Mouse (Mus musculus) regulatory T cell (primary cell): Measurements from ENCODE around the gene Sult2b1.

Source experiments
- in situ Hi-C: fragments of 300-600 bp; cut with MboI, MseI; formaldehyde crosslinking; loops from one replicate; pipeline ENCODE4 v1.15.1; 2025; ENCODE audit warnings: high pct_unique_total_duplicates

Sult2b1 gene

GRCm38 (mm10) chr7:45784524-45785372 lies at the start of gene Sult2b1:
TSS of gene Sult2b1 (minus strand) at chr7:45784669.
- in situ Hi-C loops, result no loop called here

GRCm38 (mm10) chr7:45833924-45834323 lies 49.5 kb upstream of the Sult2b1 start:
- in situ Hi-C loops, result no loop called here

- in situ Hi-C loops, result no loop called here
Observed at GRCm38 (mm10) chr7:45833148-45833790, 48.8 kb upstream of the Sult2b1 start.

DNA sequence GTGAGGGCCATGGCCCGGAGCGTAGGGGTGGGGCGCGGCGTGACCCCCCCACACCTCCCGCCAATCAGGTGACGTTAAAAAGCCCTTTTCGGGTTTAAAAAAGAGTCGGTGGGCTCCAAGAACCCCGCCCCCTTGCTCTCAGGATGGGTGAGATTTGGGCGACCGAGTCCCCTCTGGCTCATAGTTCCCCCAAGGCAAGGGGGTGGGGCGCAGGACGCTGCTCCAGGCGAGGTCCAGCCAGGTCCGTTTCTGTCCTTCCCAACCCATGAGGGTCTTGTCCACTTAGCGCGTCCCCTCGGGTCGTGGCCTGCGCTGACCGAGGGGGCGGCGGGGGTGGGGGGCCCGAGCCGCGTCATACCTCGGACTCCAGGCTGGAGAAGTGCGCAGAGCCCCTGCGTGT lies 48.0 kb upstream of the Sult2b1 start:
- in situ Hi-C loops, result no loop called here

DNA sequence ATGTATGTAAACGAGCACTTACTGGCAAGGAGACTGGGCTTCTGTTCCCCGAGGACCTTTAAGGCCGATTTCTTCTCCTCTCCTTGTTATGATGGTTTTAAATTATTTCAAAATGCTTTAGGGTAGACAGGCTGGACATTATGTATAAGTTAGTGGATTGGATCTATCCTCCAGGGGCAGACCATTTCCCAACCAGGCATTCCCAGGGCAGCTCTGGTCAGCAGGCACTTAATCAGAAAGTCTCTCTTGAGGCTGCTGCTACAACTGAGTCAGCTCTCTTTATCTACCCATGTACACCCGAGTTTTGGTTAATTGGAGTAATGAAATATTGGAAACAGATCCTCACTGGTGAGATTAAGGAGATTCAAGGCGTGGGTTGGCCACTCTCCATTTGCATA lies 46.7 kb upstream of the Sult2b1 start:
- in situ Hi-C loops, result no loop called here

DNA sequence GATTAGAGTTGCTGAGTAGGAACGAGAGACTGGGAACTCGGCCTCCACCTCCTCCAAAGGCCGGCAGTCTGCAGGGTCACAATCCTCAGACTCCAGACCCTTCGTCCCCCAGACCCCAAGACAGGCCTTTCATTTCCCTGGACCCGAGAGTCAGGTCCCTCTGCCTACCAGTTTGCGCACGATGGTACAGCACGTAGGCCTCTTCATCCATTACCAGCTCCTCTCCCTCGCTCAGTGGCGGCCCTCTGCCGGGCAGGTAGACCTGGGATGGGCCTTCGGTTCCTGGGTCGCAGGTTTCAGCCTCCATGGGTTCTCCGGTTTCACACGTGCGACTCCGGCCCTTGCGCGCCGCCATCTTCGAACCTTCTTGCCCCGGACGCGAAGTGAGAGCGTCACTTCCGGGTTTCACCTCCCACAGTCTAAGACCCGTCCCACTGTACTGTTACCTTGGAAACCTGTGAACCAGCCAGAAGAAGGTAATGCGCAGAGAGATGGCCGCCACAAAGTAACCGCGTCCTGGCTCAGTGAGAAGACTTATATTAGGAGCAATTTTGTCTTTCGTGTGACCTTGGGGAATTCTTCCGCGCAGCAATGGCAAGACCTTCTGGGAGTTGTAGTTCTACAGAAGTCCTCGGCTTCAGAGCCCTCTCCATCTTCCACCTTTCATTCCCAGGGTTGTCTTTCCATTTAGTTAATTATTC lies 46.1 kb upstream of the Sult2b1 start, which contains the start of gene Grwd1:
TSS of gene Grwd1 (minus strand) at position 518 of the 701 bp plus-strand sequence.
- in situ Hi-C loops, result no loop called here

GRCm38 (mm10) chr7:45826631-45827030 lies 42.2 kb upstream of the Sult2b1 start:
- in situ Hi-C loops, result no loop called here

DNA sequence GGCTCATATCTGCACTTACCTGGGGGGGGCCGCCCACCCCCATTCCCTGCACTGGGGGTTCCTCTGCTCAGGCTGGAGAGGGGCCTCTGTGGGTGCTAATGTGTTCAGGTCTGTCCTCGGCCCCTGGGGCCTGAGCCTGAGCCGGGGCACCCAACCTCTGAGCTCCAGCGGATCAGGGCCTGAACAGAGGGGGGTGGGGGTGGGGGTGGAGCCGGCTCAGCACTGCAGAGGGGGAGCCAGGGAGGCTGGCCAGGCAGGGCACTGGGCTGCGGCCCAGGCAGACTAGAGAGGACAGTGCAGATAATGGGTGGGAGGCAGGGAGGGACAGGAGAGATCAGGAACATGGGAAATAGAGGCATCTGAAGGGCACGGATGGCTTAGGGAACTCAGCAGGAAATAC lies 40.1 kb upstream of the Sult2b1 start, which contains the start of gene Kcnj14:
TSS of gene Kcnj14 (minus strand) at position 185 of the 400 bp plus-strand sequence.
- in situ Hi-C loops, result no loop called here

DNA sequence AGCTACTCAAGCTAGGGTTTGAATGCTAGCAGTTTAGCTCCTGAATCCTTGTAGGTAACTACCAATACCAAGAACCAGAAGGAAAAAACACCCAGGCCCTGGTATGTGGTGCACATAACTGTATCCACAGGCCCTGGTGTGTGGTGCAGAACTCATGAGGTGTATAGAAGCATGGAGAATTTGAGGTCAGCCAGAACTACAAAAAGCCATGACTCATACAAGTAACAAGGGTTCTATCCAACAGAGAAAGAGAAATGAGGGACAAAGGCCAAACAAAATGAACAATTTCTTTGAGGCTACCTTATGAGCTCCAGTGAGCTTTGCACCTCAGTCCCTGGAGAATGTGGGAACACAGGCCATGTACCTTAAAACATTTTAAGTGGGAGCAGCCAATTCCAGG lies 36.4 kb upstream of the Sult2b1 start:
- in situ Hi-C loops, result no loop called here

- in situ Hi-C loops, result loop anchor here (10.0 kb wide), 1 partner anchor 385 kb away; the partner anchor contains the start of genes Gys1 and Ruvbl2
Observed at GRCm38 (mm10) chr7:45819843-45820242, 35.4 kb upstream of the Sult2b1 start.

GRCm38 (mm10) chr7:45815984-45816351 lies 31.5 kb upstream of the Sult2b1 start:
- in situ Hi-C loops, result loop anchor here (10.0 kb wide), 1 partner anchor 381 kb away; the partner anchor contains the start of genes Gys1 and Ruvbl2

- in situ Hi-C loops, result loop anchor here (10.0 kb wide), 1 partner anchor 381 kb away; the partner anchor contains the start of genes Gys1 and Ruvbl2
Observed at GRCm38 (mm10) chr7:45815323-45815983, 31.0 kb upstream of the Sult2b1 start.

DNA sequence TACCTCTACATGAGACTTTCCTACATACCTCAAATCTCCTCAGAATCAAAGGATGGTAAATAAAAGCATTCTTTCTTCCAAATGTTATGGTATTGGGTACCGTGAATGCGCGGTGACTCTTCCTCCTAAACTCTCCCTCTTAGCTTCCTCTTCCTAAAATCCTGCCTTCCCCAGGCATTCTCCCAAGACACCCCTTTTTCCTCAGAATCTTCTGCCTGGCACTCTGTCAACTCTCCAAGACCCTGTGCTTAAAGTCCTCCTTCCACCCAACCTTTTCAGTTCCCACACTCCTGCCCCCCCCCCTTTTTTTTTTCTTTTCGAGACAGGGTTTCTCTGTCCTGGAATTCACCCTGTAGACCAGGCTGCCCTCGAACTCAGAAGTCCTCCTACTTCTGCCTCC lies 30.4 kb upstream of the Sult2b1 start:
- in situ Hi-C loops, result loop anchor here (10.0 kb wide), 1 partner anchor 380 kb away; the partner anchor contains the start of genes Gys1 and Ruvbl2

DNA sequence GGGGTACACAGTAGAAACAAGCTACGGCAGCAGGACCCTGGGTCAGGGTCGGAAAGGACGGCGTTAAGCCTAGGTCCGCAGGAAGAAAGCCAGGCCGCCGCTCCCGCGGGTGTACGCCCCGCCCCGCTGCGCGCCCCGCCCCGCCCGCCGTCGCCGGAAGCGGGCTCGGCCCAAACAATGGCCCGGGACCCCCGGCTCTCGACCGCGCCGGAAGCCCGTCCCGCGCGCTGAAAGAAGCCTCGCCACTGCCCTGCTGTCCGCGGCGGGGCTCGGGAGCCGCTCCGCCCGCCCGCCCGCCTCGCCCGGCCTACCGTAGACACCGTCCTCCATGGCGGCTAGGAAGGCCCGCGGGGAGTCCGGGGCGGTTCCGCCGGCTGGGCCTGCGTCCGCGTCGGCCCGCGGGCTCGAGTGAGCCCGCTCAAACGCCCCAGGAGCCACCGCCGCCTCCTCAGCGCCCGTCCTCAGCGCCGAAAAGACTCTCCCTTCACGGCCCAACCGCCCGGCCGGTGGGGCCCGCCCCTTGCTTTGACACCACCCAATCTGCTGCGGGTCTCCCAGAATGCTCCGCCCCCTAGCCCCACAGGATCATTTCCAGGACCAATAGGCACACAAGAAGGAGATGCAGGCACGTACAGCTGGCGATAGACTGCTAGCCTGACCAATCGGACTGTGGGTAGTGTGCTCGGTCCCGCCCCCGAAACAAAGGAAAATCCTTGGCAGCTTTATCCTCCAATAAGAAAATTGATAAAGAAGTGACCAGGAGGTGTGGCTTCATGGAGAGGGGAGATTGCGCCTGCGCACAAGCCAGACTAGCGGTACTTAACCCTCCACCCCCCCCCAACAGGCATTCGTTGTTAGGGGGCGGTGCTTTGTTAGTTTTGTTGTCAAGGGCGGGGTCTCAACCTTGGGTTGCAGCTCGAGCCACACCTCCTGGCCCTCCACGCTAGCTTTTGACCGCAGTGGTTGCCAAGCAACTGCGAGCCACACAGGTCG lies 29.6 kb upstream of the Sult2b1 start, which contains the start of gene Cyth2:
TSS of gene Cyth2 (minus strand) at position 795 of the 993 bp plus-strand sequence.
- in situ Hi-C loops, result loop anchor here (10.0 kb wide), 1 partner anchor 379 kb away; the partner anchor contains the start of genes Gys1 and Ruvbl2

DNA sequence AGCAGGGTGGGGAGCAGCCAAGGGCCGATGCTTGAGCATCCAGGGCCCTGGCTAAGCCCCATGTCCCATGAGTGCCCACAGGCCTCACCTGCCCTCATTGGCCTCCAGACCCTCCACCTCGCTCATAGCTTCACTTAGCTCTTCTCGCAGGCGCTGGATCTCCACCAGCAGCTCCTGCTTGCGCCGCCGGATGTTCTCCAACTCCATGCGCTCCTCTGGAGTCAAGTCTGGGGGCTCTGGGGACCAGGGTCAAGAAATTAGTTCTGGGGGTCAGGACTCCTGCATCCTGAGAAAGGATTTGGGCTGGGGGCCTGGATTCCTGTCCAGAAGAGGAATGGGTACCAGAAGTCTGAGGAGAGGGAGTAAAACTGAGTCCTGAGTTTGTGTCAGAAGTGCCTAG lies 28.5 kb upstream of the Sult2b1 start:
- in situ Hi-C loops, result loop anchor here (10.0 kb wide), 1 partner anchor 378 kb away; the partner anchor contains the start of genes Gys1 and Ruvbl2

DNA sequence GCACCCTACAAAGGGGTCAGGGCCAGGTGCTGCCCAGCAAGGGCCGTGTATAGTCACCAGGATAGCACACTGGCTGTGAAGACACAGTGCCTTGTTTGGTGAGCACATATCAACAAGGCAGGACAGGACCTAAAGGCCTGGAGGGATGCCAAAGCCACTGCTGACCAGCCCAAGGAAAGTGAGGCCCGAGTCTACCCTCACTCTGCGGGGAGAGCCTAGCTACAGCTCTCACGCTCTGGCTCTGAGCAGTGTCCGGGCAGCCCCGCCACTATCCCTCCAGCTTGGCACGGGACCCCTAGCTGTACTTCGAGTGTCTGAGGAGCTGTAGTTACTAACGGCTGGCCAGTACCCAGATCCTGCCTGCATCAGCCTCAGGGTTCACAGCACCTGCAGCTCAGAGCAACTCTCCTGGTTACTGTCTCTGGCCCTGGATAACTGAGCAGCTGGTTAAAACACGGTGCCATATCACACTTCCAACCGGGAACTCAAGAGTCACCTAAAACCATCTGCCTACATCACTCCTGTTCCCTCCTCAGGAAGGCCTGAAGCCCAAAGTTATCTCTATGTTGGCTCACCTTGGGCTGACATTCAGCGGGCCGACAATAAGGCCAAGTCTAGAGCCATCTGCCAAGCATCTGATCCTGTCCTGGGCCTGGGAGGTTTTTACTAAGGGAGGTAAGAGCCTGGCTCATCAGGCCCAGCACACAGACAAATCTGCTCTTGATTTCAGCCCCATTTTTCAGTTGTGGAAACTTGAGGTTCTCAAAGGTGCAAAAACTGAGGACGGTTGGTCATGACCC lies 25.0 kb upstream of the Sult2b1 start:
- in situ Hi-C loops, result loop anchor here (5.0 to 10.0 kb wide), 3 partner anchors 77 to 375 kb away; partner anchors contain the start of genes Gys1 and Ruvbl2

- in situ Hi-C loops, result loop anchor here (5.0 kb wide), 2 partner anchors 76 to 124 kb away; no protein-coding TSS in a partner anchor
Observed at GRCm38 (mm10) chr7:45808471-45808870, 24.0 kb upstream of the Sult2b1 start.

GRCm38 (mm10) chr7:45805941-45806340 lies 21.5 kb upstream of the Sult2b1 start:
- in situ Hi-C loops, result loop anchor here (5.0 kb wide), 2 partner anchors 74 to 126 kb away; no protein-coding TSS in a partner anchor

- in situ Hi-C loops, result no loop called here
Observed at GRCm38 (mm10) chr7:45802551-45802950, 18.1 kb upstream of the Sult2b1 start.
